Mouse (Mus musculus) kidney, adult 2 months (tissue): ENCODE results near the gene Sugct. TPM values are rescaled to one million over a fixed set of nuclear protein-coding genes. Genes with fewer than 3 reads are reported as not detected.
"Not testable (repeated sequence)": the region's sequence is repeated elsewhere in the genome, so short reads cannot be mapped to it uniquely, and the experiment has no call there.

Experiments
- DNase-seq: peaks from one replicate; pipeline ENCODE4 v3.0.0; 2021
- H3K27ac ChIP-seq: fragments of 200-500 bp; 2 replicates; pipeline ENCODE4 v1.5.1; 2012; ENCODE audit warnings: low read depth, low read length, control low read depth, inconsistent platforms; ENCODE audit not compliant: insufficient read depth
- H3K27me3 ChIP-seq: fragments of 200-500 bp; replicated peaks from 2 replicates; pipeline ENCODE4 v1.6.1; 2012; ENCODE audit warnings: mild to moderate bottlenecking, moderate library complexity, low read length, inconsistent platforms; ENCODE audit not compliant: control insufficient read depth, insufficient read depth
- H3K36me3 ChIP-seq: fragments of 200-500 bp; 2 replicates; pipeline ENCODE4 v1.6.1; 2012; ENCODE audit warnings: mild to moderate bottlenecking, moderate library complexity, low read length, inconsistent platforms; ENCODE audit not compliant: control insufficient read depth, insufficient read depth
- H3K4me1 ChIP-seq: fragments of 200-500 bp; 2 replicates; pipeline ENCODE4 v1.6.1; 2011; ENCODE audit warnings: low read length; ENCODE audit not compliant: control insufficient read depth, insufficient read depth
- H3K4me3 ChIP-seq: fragments of 200-500 bp; 2 replicates; pipeline ENCODE4 v1.5.1; 2011; ENCODE audit warnings: mild to moderate bottlenecking, low read depth, low read length, control low read depth; ENCODE audit not compliant: insufficient read depth
- CTCF ChIP-seq: fragments of 200-500 bp; conservative IDR thresholded peaks from 2 replicates; pipeline ENCODE4 v1.5.1; 2011; ENCODE audit warnings: low read depth, mild to moderate bottlenecking, control low read depth, low read length, moderate library complexity, mixed read lengths; ENCODE audit not compliant: insufficient read depth, insufficient read length
- POLR2A ChIP-seq: fragments of 200-500 bp; IDR thresholded peaks from one replicate; pipeline ENCODE4 v1.6.1; 2011; ENCODE audit warnings: low read depth, low read length, control low read depth
- WGBS: fragments of 180-500 bp; shearing (Covaris S2); methylation state at CpG from one replicate; pipeline ENCODE4 v1.1.7; 2018; 5-methylcytosine and 5-hydroxymethylcytosine counted together
- polyA plus RNA-seq: library from polyadenylated mRNA; depleted of rRNA; stranded (reverse); fragments of >200 nt; gene quantifications from 2 replicates; pipeline ENCODE4 v1.2.3, GENCODE M21; 2012

Gene Sugct
- polyA plus RNA-seq, 1 experiment: 35.5 TPM

GRCm38 (mm10) chr13:17534871-17535270 lies 160.5 kb downstream of the Sugct start:
- Histone ChIP-seq H3K27me3 (no peaks in the 10 kb centered on the region), H3K4me1 (no peaks in the 10 kb centered on the region), H3K4me3 (no peak overlapping the region), H3K36me3 (no peaks in the 10 kb centered on the region), H3K27ac (no peak overlapping the region)
- WGBS: 58% methylated on average over 4 of the region's 4 CpGs
- TF ChIP-seq CTCF (no peak), POLR2A (no peak)
- DNase-seq: no peak

- Histone ChIP-seq H3K4me3 (no peak overlapping the region), H3K27me3 (no peaks in the 10 kb centered on the region), H3K27ac (no peak overlapping the region), H3K36me3 (no peaks in the 10 kb centered on the region), H3K4me1 (no peaks in the 10 kb centered on the region)
- no peak for DNase-seq
- WGBS: 57% methylated on average over 4 of the region's 4 CpGs
- no peak for TF ChIP-seq CTCF
- TF ChIP-seq POLR2A: no peak
Observed at GRCm38 (mm10) chr13:17534469-17534868, 160.9 kb downstream of the Sugct start.

- TF ChIP-seq CTCF: no peak
- TF ChIP-seq POLR2A: no peak
- no peaks in the 10 kb centered on the region for H3K36me3 ChIP-seq
- H3K4me1 ChIP-seq: no peaks in the 10 kb centered on the region
- H3K4me3 ChIP-seq: no peak overlapping the region
- 75% methylated on average over 4 of the region's 4 CpGs for WGBS
- no peak overlapping the region for H3K27ac ChIP-seq
- H3K27me3 ChIP-seq: no peaks in the 10 kb centered on the region
- DNase-seq: no peak
Observed at GRCm38 (mm10) chr13:17511184-17511778, 184.1 kb downstream of the Sugct start.

GRCm38 (mm10) chr13:17494936-17495335 lies 200.4 kb downstream of the Sugct start:
- H3K27ac ChIP-seq: no peak overlapping the region
- no peak overlapping the region for H3K4me3 ChIP-seq
- no peak for DNase-seq
- TF ChIP-seq CTCF (no peak), POLR2A (no peak)
- no peaks in the 10 kb centered on the region for H3K4me1 ChIP-seq
- 54% methylated on average over 1 of the region's 1 CpGs for WGBS
- H3K36me3 ChIP-seq: no peaks in the 10 kb centered on the region
- no peaks in the 10 kb centered on the region for H3K27me3 ChIP-seq

- no peak overlapping the region for H3K4me3 ChIP-seq
- H3K27ac ChIP-seq: no peak overlapping the region
- 86% methylated on average over 5 of the region's 5 CpGs for WGBS
- no peaks in the 10 kb centered on the region for H3K27me3 ChIP-seq
- TF ChIP-seq POLR2A (no peak), CTCF (no peak)
- H3K36me3 ChIP-seq: no peaks in the 10 kb centered on the region
- DNase-seq: no peak
- no peaks in the 10 kb centered on the region for H3K4me1 ChIP-seq
Observed at GRCm38 (mm10) chr13:17494056-17494574, 201.2 kb downstream of the Sugct start.

- not testable (repeated sequence) for DNase-seq, H3K4me1 ChIP-seq, H3K27me3 ChIP-seq, H3K27ac ChIP-seq, H3K36me3 ChIP-seq, H3K4me3 ChIP-seq
- WGBS: 42% methylated on average over 1 of the region's 1 CpGs
Observed at GRCm38 (mm10) chr13:17457981-17458380, 237.4 kb downstream of the Sugct start.

- no peak overlapping the region for H3K4me3 ChIP-seq
- no peaks in the 10 kb centered on the region for H3K27me3 ChIP-seq
- TF ChIP-seq CTCF (peak; percentile 27; the same call in 1 of the 2 replicates), POLR2A (no peak)
- no peaks in the 10 kb centered on the region for H3K4me1 ChIP-seq
- H3K27ac ChIP-seq: no peak overlapping the region
- 44% methylated on average over 7 of the region's 7 CpGs for WGBS
- no peaks in the 10 kb centered on the region for H3K36me3 ChIP-seq
- peak; percentile 35 for DNase-seq
Observed at GRCm38 (mm10) chr13:17432139-17432916, 263.0 kb downstream of the Sugct start.
